Mouse (Mus musculus) G1E (cell line): ENCODE measurements around the gene Gngt2.

Experiments
- CTCF ChIP-seq: IDR thresholded peaks from 2 replicates; pipeline ENCODE4 v1.5.1; 2012; ENCODE audit warnings: low read depth, low read length, inconsistent platforms, mixed read lengths
- POLR2AphosphoS5 ChIP-seq: IDR thresholded peaks from 2 replicates; pipeline ENCODE4 v1.6.1; 2012; ENCODE audit warnings: low read depth, low read length, inconsistent platforms; ENCODE audit not compliant: insufficient replicate concordance
- TAL1 ChIP-seq: conservative IDR thresholded peaks from 2 replicates; pipeline ENCODE4 v1.6.1; 2012; ENCODE audit warnings: low read depth, low read length, inconsistent platforms, mixed read lengths

DNA sequence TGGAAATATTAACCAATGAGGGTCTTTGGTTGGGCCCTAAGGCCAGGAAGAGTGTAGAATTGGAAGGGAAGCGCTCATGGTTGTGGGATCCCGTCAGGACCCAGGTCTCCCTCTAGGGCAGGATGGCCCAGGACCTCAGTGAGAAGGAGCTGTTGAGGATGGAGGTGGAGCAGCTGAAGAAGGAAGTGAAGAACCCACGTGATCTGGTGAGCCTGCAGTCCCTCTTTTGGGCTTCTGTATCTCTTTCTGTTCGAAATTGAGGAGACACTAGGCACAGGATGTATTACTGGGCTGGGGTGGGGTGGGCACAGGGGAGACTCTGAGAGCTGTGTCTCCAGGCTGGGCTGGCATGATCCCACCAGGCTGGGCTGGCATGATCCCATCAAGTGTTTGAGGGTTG lies 7.9 kb downstream of the Gngt2 start:
- no peak for TF ChIP-seq CTCF
- no peak for TF ChIP-seq TAL1
- TF ChIP-seq POLR2AphosphoS5 = no peak
